Mouse (Mus musculus) small intestine, adult 2 months (tissue): ENCODE data around the gene Ncoa3. TPM values are rescaled to one million over a fixed set of nuclear protein-coding genes. Genes with fewer than 3 reads are reported as not detected.

Experiments used
- H3K27ac ChIP-seq: fragments of 200-500 bp; 2 replicates; pipeline ENCODE4 v1.5.1; 2012; ENCODE audit warnings: low read depth, low read length, control low read depth, inconsistent platforms; ENCODE audit not compliant: insufficient read depth
- H3K27me3 ChIP-seq: fragments of 200-500 bp; 2 replicates; pipeline ENCODE4 v1.6.1; 2012; ENCODE audit warnings: mild to moderate bottlenecking, moderate library complexity, low read length, inconsistent platforms; ENCODE audit not compliant: control insufficient read depth, insufficient read depth
- H3K36me3 ChIP-seq: fragments of 200-500 bp; 2 replicates; pipeline ENCODE4 v1.6.1; 2012; ENCODE audit warnings: mild to moderate bottlenecking, low read length, control low read depth, inconsistent platforms; ENCODE audit not compliant: control insufficient read depth, insufficient read depth
- H3K4me1 ChIP-seq: fragments of 200-500 bp; 2 replicates; pipeline ENCODE4 v1.6.1; 2012; ENCODE audit warnings: low read length, inconsistent platforms, mixed read lengths; ENCODE audit not compliant: control insufficient read depth, insufficient read depth, insufficient read length
- H3K4me3 ChIP-seq: fragments of 200-500 bp; 2 replicates; pipeline ENCODE4 v1.5.1; 2012; ENCODE audit warnings: low read depth, mild to moderate bottlenecking, control low read depth, inconsistent platforms, low read length, moderate library complexity
- CTCF ChIP-seq: fragments of 200-500 bp; IDR thresholded peaks from 2 replicates; pipeline ENCODE4 v1.5.1; 2012; ENCODE audit warnings: low read depth, mild to moderate bottlenecking, control low read depth, inconsistent platforms, low read length, moderate library complexity, mixed read lengths; ENCODE audit not compliant: insufficient replicate concordance, insufficient read length; ENCODE audit errors: extremely low read depth
- POLR2A ChIP-seq: fragments of 200-500 bp; IDR thresholded peaks from 2 replicates; pipeline ENCODE4 v1.6.1; 2012; ENCODE audit warnings: low read depth, mild to moderate bottlenecking, control low read depth, inconsistent platforms, low read length, moderate library complexity
- WGBS: fragments of 180-500 bp; shearing (Covaris S2); methylation state at CpG from one replicate; pipeline ENCODE4 v1.1.7; 2018; 5-methylcytosine and 5-hydroxymethylcytosine counted together
- polyA plus RNA-seq: library from polyadenylated mRNA; depleted of rRNA; stranded (reverse); fragments of >200 nt; gene quantifications from 2 replicates; pipeline ENCODE4 v1.2.3, GENCODE M21; 2012

Ncoa3 gene
- polyA plus RNA-seq, 1 experiment, result 20.1 TPM

GRCm38 (mm10) chr2:165984318-165984717, 8.1 kb upstream of the Ncoa3 start:
- Histone ChIP-seq H3K36me3 (no peaks in the 10 kb centered on the region), H3K4me1 (peaks cover 17% of the 10 kb centered on the region), H3K27me3 (no peaks in the 10 kb centered on the region), H3K27ac (no peak overlapping the region), H3K4me3 (no peak overlapping the region)
- 97% methylated on average over 1 of the region's 1 CpGs for WGBS
- TF ChIP-seq POLR2A, result no peak
- TF ChIP-seq CTCF, result no peak

GRCm38 (mm10) chr2:165984891-165985290, 7.5 kb upstream of the Ncoa3 start:
- Histone ChIP-seq H3K4me1 (peaks cover 17% of the 10 kb centered on the region), H3K27ac (no peak overlapping the region), H3K36me3 (no peaks in the 10 kb centered on the region), H3K27me3 (no peaks in the 10 kb centered on the region), H3K4me3 (no peak overlapping the region)
- TF ChIP-seq CTCF, result no peak
- TF ChIP-seq POLR2A, result no peak
- WGBS, result 93% methylated on average over 6 of the region's 6 CpGs

GRCm38 (mm10) chr2:165985581-165985980, 6.9 kb upstream of the Ncoa3 start:
- H3K4me1 ChIP-seq, result peaks cover 21% of the 10 kb centered on the region
- WGBS, result 86% methylated on average over 11 of the region's 11 CpGs
- no peaks in the 10 kb centered on the region for H3K27me3 ChIP-seq
- H3K36me3 ChIP-seq, result no peaks in the 10 kb centered on the region
- no peak overlapping the region for H3K4me3 ChIP-seq
- no peak overlapping the region for H3K27ac ChIP-seq
- TF ChIP-seq POLR2A (no peak), CTCF (no peak)

- Histone ChIP-seq H3K27ac (peak overlapping the region; percentile 67), H3K4me3 (peak overlapping the region; percentile 58), H3K36me3 (no peaks in the 10 kb centered on the region), H3K4me1 (peaks cover 22% of the 10 kb centered on the region), H3K27me3 (no peaks in the 10 kb centered on the region)
- TF ChIP-seq POLR2A (no peak), CTCF (no peak)
- WGBS, result 3% methylated on average over 23 of the region's 23 CpGs
Observed at GRCm38 (mm10) chr2:165986921-165987453, 5.4 kb upstream of the Ncoa3 start.

- Histone ChIP-seq H3K27ac (peak overlapping the region; percentile 64), H3K36me3 (peaks cover 1% of the 10 kb centered on the region; the same call in 1 of the 2 replicates), H3K27me3 (no peaks in the 10 kb centered on the region), H3K4me1 (peaks cover 10% of the 10 kb centered on the region; the same call in 1 of the 2 replicates), H3K4me3 (peak overlapping the region; percentile 96)
- TF ChIP-seq POLR2A (no peak), CTCF (no peak)
- WGBS, result 4% methylated on average over 35 of the region's 35 CpGs
Observed at GRCm38 (mm10) chr2:165993173-165993900, 901 bp downstream of the Ncoa3 start.

GRCm38 (mm10) chr2:165994341-165994740, 1.9 kb downstream of the Ncoa3 start:
- peak; percentile 20; the same call in 1 of the 2 replicates for TF ChIP-seq CTCF
- TF ChIP-seq POLR2A, result no peak
- WGBS, result 96% methylated on average over 4 of the region's 4 CpGs
- H3K4me3 ChIP-seq, result no peak overlapping the region
- peaks cover 1% of the 10 kb centered on the region; the same call in 1 of the 2 replicates for H3K36me3 ChIP-seq
- H3K27ac ChIP-seq, result no peak overlapping the region
- H3K27me3 ChIP-seq, result no peaks in the 10 kb centered on the region
- peaks cover 10% of the 10 kb centered on the region; the same call in 1 of the 2 replicates for H3K4me1 ChIP-seq

GRCm38 (mm10) chr2:165995711-165996110, 3.3 kb downstream of the Ncoa3 start:
- H3K36me3 ChIP-seq, result peaks cover 1% of the 10 kb centered on the region; the same call in 1 of the 2 replicates
- TF ChIP-seq POLR2A, result no peak
- no peak for TF ChIP-seq CTCF
- 79% methylated on average over 8 of the region's 8 CpGs for WGBS
- no peak overlapping the region for H3K4me3 ChIP-seq
- H3K4me1 ChIP-seq, result peaks cover 6% of the 10 kb centered on the region; the same call in 1 of the 2 replicates
- no peak overlapping the region for H3K27ac ChIP-seq
- H3K27me3 ChIP-seq, result no peaks in the 10 kb centered on the region
